Mouse (Mus musculus) liver, embryonic 14.5 days (tissue): ENCODE measurements around the gene Vezt. TPM values are rescaled to one million over a fixed set of nuclear protein-coding genes. Genes with fewer than 3 reads are reported as not detected.

ENCODE experiments used
- ATAC-seq: fragments of 200-750 bp; cut with Nextera tagmentation; 2 replicates; pipeline ENCODE4 v1.8.0; 2017; ENCODE audit warnings: moderate number of reproducible peaks, mild to moderate bottlenecking, moderate library complexity; ENCODE audit not compliant: insufficient read depth
- DNase-seq, 3 experiments: peaks; one replicate each; pipeline ENCODE4 v3.0.0-alpha.2; 2012 to 2013; ENCODE audit warnings: low read depth in 3 of 3, low spot score in 3 of 3
- H3K27ac ChIP-seq: fragments of 300-500 bp; sonication (generic); 2 replicates; pipeline ENCODE4 v1.5.1; 2014; ENCODE audit warnings: moderate library complexity, mild to moderate bottlenecking, control low read depth, inconsistent platforms
- H3K27me3 ChIP-seq: fragments of 300-500 bp; sonication (generic); 2 replicates; pipeline ENCODE4 v1.6.1; 2014; ENCODE audit warnings: mild to moderate bottlenecking, low read length, moderate library complexity; ENCODE audit not compliant: control insufficient read depth, insufficient read depth
- H3K36me3 ChIP-seq: fragments of 300-500 bp; sonication (generic); replicated peaks from 2 replicates; pipeline ENCODE4 v1.6.1; 2014; ENCODE audit warnings: low read depth; ENCODE audit not compliant: control insufficient read depth, insufficient read depth
- H3K4me1 ChIP-seq, 2 experiments: fragments of 200-500 bp in 1 of 2; fragments of 300-500 bp in 1 of 2; sonication (generic) in 1 of 2; replicated peaks; 2 replicates each; pipeline ENCODE4 v1.6.1; 2012 to 2014; ENCODE audit warnings: antibody characterized with exemption in 1 of 2, inconsistent platforms in 1 of 2, low read length in 1 of 2; ENCODE audit not compliant: control insufficient read depth in 2 of 2, insufficient read depth in 2 of 2
- H3K4me2 ChIP-seq: fragments of 300-500 bp; sonication (generic); 2 replicates; pipeline ENCODE4 v1.6.1; 2014; ENCODE audit warnings: low read depth, mild to moderate bottlenecking, control low read depth, moderate library complexity
- H3K4me3 ChIP-seq, 2 experiments: fragments of 200-500 bp in 1 of 2; fragments of 300-500 bp in 1 of 2; sonication (generic) in 1 of 2; 2 replicates each; pipeline ENCODE4 v1.5.1; 2012 to 2014; ENCODE audit warnings: low read depth in 2 of 2, low read length in 2 of 2, mild to moderate bottlenecking in 2 of 2, control low read depth in 1 of 2, inconsistent platforms in 1 of 2, moderate library complexity in 1 of 2; ENCODE audit not compliant: insufficient read depth in 1 of 2
- H3K9ac ChIP-seq: fragments of 300-500 bp; sonication (generic); replicated peaks from 2 replicates; pipeline ENCODE4 v1.6.1; 2014; ENCODE audit warnings: mild to moderate bottlenecking, control low read depth, moderate library complexity
- H3K9me3 ChIP-seq: fragments of 300-500 bp; sonication (generic); 2 replicates; pipeline ENCODE4 v1.6.1; 2016; ENCODE audit warnings: low read length, mixed read lengths; ENCODE audit not compliant: control insufficient read depth
- CTCF ChIP-seq: IDR thresholded peaks from 2 replicates; pipeline ENCODE4 v1.5.1; 2016; ENCODE audit warnings: antibody characterized with exemption, low read depth, control low read depth
- EP300 ChIP-seq: IDR thresholded peaks from 2 replicates; pipeline ENCODE4 v1.6.1; 2016; ENCODE audit warnings: antibody characterized with exemption, low read depth
- WGBS: fragments of 180-500 bp; shearing (Covaris S2); extraction: QIAGEN DNeasy Blood & Tissue Kit; methylation state at CpG from one replicate; pipeline ENCODE4 v1.1.7; 2014; ENCODE audit not compliant: insufficient replicate concordance; 5-methylcytosine and 5-hydroxymethylcytosine counted together
- polyA plus RNA-seq, 2 experiments: library from polyadenylated mRNA; depleted of rRNA in 1 of 2; stranded (reverse) in 1 of 2; unstranded in 1 of 2; fragments of >200 nt; fragmentation: Nextera tagmentation in 1 of 2; extraction: Ambion mirVana in 1 of 2; gene quantifications; 2 replicates each; pipeline versions ENCODE4 v1.2.1 to v1.2.3; 2012 to 2014

The Vezt gene
- polyA plus RNA-seq, 2 experiments = 6.6 to 12.7 TPM

- no peaks in the 10 kb centered on the region for H3K27me3 ChIP-seq
- H3K4me3 ChIP-seq = no peak overlapping the region
- peaks cover 9% of the 10 kb centered on the region for H3K36me3 ChIP-seq
- H3K4me2 ChIP-seq = no peak overlapping the region
- DNase-seq (no peak), ATAC-seq (no peak)
- no peaks in the 10 kb centered on the region for H3K9me3 ChIP-seq
- H3K9ac ChIP-seq = no peak overlapping the region
- no peak for TF ChIP-seq CTCF
- TF ChIP-seq EP300 = no peak
- H3K4me1 ChIP-seq = no peaks in the 10 kb centered on the region
- no peak overlapping the region for H3K27ac ChIP-seq
Measured at GRCm38 (mm10) chr10:93985357-93985756, 50.3 kb downstream of the Vezt start.

GRCm38 (mm10) chr10:93969306-93969705, 66.3 kb downstream of the Vezt start:
- no peak for ATAC-seq

GRCm38 (mm10) chr10:93967486-93967885, 68.1 kb downstream of the Vezt start:
- no peaks in the 10 kb centered on the region for H3K4me1 ChIP-seq
- DNase-seq (no peak), ATAC-seq (no peak)
- no peak overlapping the region for H3K27ac ChIP-seq
- TF ChIP-seq EP300 (no peak), CTCF (no peak)
- H3K4me3 ChIP-seq = no peak overlapping the region
- H3K36me3 ChIP-seq = no peaks in the 10 kb centered on the region; the same call in 1 of the 2 replicates
- H3K9me3 ChIP-seq = no peaks in the 10 kb centered on the region
- no peaks in the 10 kb centered on the region for H3K27me3 ChIP-seq
- H3K9ac ChIP-seq = no peak overlapping the region
- no peak overlapping the region for H3K4me2 ChIP-seq

More at GRCm38 (mm10) chr10:93969306-93969705, 66.3 kb downstream of the Vezt start:
- DNase-seq = no peak
- H3K4me1 ChIP-seq = no peaks in the 10 kb centered on the region
- H3K27ac ChIP-seq = no peak overlapping the region
- H3K4me2 ChIP-seq = no peak overlapping the region
- no peak overlapping the region for H3K4me3 ChIP-seq
- 80% methylated on average over 10 of the region's 10 CpGs for WGBS
- H3K9me3 ChIP-seq = no peaks in the 10 kb centered on the region
- no peak for TF ChIP-seq EP300
- no peak for TF ChIP-seq CTCF
- no peak overlapping the region for H3K9ac ChIP-seq
- no peaks in the 10 kb centered on the region for H3K27me3 ChIP-seq
- no peaks in the 10 kb centered on the region; the same call in 1 of the 2 replicates for H3K36me3 ChIP-seq

GRCm38 (mm10) chr10:93954023-93954422, 81.6 kb downstream of the Vezt start:
- H3K27me3 ChIP-seq = no peaks in the 10 kb centered on the region
- no peak overlapping the region for H3K27ac ChIP-seq
- no peaks in the 10 kb centered on the region for H3K9me3 ChIP-seq
- DNase-seq = no peak
- H3K4me2 ChIP-seq = no peak overlapping the region
- no peaks in the 10 kb centered on the region for H3K36me3 ChIP-seq
- no peak for ATAC-seq
- 64% methylated on average over 3 of the region's 3 CpGs for WGBS
- H3K4me1 ChIP-seq = 0 out of 4 replicates have a peak, but pooled peaks cover 0 to 2% of the 10 kb centered on the region in 2 experiments
- TF ChIP-seq CTCF (no peak), EP300 (no peak)
- no peak overlapping the region for H3K9ac ChIP-seq
- H3K4me3 ChIP-seq = no peak overlapping the region

- H3K27ac ChIP-seq = no peak overlapping the region
- no peak for ATAC-seq
- TF ChIP-seq CTCF (no peak), EP300 (no peak)
- H3K9me3 ChIP-seq = no peaks in the 10 kb centered on the region
- 68% methylated on average over 7 of the region's 7 CpGs for WGBS
- no peak overlapping the region for H3K9ac ChIP-seq
- no peak for DNase-seq
- 0 out of 4 replicates have a peak, but pooled peaks cover 0 to 4% of the 10 kb centered on the region in 2 experiments for H3K4me1 ChIP-seq
- H3K36me3 ChIP-seq = no peaks in the 10 kb centered on the region
- no peak overlapping the region for H3K4me3 ChIP-seq
- no peak overlapping the region for H3K4me2 ChIP-seq
- no peaks in the 10 kb centered on the region for H3K27me3 ChIP-seq
Measured at GRCm38 (mm10) chr10:93953504-93953903, 82.1 kb downstream of the Vezt start.
